Mouse (Mus musculus) large intestine, adult 2 months (tissue): ENCODE results near the gene Jagn1. TPM values are rescaled to one million over a fixed set of nuclear protein-coding genes. Genes with fewer than 3 reads are reported as not detected.
A peak's percentile ranks its signal among the peaks of the same experiment; 100 is the strongest.

ENCODE experiments used
- DNase-seq: peaks from one replicate; pipeline ENCODE4 v3.0.0-alpha.2; 2012; ENCODE audit warnings: low read depth, low spot score
- WGBS: fragments of 180-500 bp; shearing (Covaris S2); methylation state at CpG from one replicate; pipeline ENCODE4 v1.1.7; 2018; 5-methylcytosine and 5-hydroxymethylcytosine counted together
- polyA plus RNA-seq: library from polyadenylated mRNA; depleted of rRNA; stranded (reverse); fragments of >200 nt; gene quantifications from 2 replicates; pipeline ENCODE4 v1.2.3, GENCODE M21; 2012; rRNA removed

The Jagn1 gene
- polyA plus RNA-seq: 68.4 and 72.0 TPM in 2 replicates

- WGBS: under 1% methylated on average over 45 of the region's 45 CpGs
- peak; percentile 97 for DNase-seq
These were observed at the start of gene Jagn1 for GRCm38 (mm10) chr6:113442442-113443090. Jagn1 (plus strand) TSS chr6:113442569.

GRCm38 (mm10) chr6:113393951-113394350, 48.4 kb upstream of the Jagn1 start:
- 83% methylated on average over 6 of the region's 6 CpGs for WGBS
- no peak for DNase-seq

DNA sequence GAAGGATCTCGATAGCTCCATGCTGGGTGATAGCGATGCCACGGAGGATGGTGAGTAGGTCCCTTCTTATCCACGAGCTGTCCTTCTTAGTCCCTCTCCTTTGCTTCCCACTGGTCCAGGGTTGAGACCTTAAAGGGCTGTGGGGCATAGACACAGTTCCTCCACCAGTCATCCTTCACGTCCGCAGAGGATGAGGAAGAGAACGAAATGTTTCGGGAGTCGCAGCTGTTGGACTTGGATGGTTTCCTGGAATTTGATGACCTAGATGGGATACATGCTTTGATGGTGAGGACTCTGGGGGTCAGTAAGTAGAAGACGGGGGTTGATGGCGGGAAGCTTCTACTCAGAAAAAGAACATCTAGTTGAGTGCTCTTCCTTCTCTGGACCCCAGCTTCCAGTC, 47.6 kb upstream of the Jagn1 start:
- WGBS: 89% methylated on average over 11 of the region's 11 CpGs
- no peak for DNase-seq

DNA sequence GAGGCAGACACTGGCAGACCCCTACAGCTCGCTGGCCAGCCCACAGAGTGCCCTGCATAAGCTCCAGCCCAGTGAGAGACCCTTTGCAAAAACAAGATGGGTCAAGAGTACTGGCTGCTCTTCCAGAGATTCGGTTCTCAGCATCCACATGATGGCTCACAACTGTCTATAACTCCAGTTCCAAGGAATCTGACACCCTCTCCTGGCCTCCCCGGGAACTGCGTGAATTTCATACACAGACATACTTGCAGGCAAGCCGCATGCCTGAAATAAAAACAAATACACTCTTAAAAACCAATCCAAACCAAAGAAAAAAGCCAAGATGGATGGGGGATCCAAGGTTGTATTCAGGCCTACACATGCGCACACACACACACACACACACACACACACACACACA, 46.9 kb upstream of the Jagn1 start:
- WGBS: 91% methylated on average over 6 of the region's 6 CpGs
- DNase-seq: no peak

DNA sequence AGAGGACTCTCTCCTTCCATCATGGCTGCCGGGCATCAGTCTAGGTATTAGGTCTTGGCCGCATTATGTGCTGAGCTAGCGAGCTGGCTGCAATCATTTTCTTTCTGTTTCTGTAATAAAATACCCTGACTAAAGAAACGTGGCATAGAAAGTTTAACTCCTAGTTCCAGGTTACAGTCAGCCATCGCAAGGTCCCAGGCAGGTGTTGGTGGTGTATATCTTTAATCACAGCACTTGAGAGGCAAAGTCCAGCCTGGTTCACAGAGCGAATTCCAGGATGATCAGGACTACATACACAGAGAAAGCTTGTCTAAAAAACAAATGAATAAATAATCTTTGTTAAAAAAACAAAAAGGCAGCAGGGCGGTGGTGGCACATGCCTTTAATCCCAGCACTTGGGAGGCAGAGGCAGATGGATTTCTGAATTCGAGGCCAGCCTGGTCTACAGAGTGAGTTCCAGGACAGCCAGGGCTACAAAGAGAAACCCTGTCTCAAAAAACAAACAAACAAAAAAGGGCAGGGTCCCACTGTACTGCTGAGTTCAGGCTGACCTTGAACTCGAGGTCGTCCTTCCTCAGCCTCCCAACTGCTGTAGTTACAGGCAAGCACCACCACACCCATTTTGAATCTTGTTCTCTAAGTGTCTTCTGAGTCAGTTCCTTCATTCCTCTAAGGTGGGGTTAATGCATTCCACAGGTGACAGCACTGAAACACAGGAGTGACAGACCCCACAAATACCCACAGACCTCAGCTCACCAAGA, 45.9 kb upstream of the Jagn1 start:
- 53% methylated on average over 10 of the region's 10 CpGs for WGBS
- DNase-seq: no peak

GRCm38 (mm10) chr6:113402094-113402493, 40.3 kb upstream of the Jagn1 start:
- 94% methylated on average over 13 of the region's 13 CpGs for WGBS
- DNase-seq: no peak

DNA sequence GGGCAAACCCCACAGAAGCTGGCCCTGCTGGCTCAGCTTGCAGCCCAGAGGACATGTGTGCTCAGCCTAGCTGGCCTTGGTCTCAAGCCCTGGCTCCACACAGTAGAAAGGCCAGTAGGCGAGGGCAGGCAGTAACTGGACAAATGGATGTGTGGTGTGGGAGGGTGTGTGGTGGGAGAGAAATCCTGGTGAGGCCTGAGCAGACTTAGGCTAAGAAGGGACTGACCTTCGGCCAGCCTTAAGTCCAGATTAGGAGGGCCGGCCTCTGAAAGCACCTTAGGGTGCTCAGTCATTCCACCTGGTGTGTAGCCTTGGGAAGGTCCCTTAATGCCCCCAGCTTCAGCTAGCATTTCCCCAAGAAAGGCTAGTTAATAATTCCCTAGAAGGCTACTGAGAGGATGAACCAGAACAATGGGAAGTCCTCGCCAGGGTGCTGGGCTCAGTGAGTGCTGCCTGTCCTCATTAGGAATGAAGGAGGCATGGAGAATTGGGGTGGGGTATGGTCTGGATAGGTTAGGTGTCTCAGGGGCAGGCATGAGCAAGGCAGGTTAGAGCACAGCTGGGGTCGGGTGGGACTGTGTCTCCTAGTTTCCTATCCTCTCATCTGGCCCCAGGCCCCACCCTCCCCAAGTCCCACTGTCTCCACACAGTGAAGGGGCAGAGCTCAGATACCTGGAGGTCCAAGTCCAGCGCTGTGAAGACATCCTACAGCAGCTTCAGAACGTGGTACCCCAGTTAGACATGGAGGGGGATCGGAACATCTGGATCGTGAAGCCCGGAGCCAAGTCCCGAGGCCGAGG, 37.5 kb upstream of the Jagn1 start:
- DNase-seq: no peak
- 63% methylated on average over 12 of the region's 12 CpGs for WGBS

- 87% methylated on average over 6 of the region's 6 CpGs for WGBS
- DNase-seq: no peak
These were observed 36.9 kb upstream of the Jagn1 start for GRCm38 (mm10) chr6:113405483-113405882.

DNA sequence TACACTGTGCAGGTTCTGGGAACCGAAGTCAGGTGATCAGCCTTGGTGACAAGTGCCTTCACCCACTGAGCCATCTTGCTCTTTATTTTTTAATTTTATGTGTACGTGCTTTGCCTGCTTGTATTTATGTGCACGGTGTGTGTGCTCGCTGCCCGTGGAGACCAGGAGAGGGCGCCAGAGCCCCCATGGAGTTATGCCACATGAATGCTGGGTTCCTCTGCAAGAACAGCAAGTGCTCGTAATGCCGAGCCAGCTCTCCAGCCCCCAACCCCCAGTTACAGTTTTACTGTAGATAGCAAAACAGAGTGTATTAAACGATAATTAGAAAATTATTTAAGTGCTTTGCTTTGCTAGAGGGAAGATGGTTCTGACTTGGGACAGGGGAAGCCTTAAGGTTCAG, 35.7 kb upstream of the Jagn1 start:
- no peak for DNase-seq
- WGBS: 91% methylated on average over 9 of the region's 9 CpGs

GRCm38 (mm10) chr6:113410001-113410400, 32.4 kb upstream of the Jagn1 start:
- 62% methylated on average over 1 of the region's 1 CpGs for WGBS
- DNase-seq: no peak

DNA sequence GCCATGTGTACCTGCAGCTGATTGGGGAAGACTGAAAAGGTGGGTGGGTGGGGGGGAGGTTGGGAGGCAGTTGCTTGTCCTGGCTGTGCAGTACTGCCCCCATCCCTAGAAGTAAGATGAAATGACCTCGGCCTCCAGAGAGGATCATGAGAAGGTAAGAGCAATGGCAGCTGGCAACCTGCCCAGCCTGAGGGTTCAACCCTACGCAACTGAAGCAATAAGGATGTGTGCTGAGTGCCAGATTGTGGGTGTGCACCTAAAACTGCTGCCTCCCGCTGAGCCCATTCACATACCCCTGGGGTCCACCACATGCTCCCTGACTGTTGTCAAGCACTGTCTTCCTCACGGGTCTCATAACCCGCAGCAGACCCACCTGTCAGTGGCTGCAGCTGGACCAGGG, 26.0 kb upstream of the Jagn1 start:
- DNase-seq: peak; percentile 64
- WGBS: 33% methylated on average over 5 of the region's 5 CpGs

DNA sequence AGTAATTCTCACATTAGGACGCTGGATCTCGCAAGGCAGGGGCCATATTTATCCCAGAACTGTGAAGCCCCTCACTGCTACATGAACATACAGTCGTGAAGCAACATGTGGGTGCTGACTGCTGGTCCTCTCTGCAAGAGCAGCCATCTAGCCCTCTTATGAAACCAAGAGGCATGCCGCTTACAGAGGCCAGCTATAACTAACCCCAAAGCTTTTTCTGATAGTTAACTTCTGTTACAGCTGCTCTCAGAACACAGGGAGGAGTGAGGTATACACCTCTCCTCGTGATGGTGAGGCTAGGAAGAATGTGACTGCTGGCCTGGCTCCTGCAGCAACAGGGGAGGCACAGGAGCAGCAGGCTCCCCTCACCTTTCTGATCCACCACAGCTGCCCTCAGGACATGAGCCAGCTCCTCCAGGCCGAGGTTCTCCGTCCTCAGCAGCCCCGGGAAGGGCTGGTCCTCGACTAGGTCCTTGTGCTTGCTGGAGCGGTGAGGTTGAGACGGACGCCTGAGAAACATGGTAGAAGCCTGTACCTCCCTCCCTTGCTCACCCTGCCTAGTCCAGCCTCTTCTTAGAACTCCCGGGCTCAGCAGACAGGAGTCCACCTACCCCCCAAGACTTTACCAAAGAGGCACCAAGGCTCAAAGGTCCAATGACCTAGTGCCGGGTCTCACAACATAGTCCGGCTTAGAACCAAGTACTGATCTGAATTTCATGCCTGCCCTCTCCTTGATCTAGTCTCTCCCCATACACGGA, 23.7 kb upstream of the Jagn1 start:
- 8% methylated on average over 16 of the region's 16 CpGs for WGBS
- no peak for DNase-seq

- under 1% methylated on average over 25 of the region's 25 CpGs for WGBS
- peak; percentile 100 for DNase-seq
These were observed 23.2 kb upstream of the Jagn1 start, which contains the start of gene Rpusd3 for GRCm38 (mm10) chr6:113419199-113419587. Rpusd3 (minus strand) TSS chr6:113419340.

DNA sequence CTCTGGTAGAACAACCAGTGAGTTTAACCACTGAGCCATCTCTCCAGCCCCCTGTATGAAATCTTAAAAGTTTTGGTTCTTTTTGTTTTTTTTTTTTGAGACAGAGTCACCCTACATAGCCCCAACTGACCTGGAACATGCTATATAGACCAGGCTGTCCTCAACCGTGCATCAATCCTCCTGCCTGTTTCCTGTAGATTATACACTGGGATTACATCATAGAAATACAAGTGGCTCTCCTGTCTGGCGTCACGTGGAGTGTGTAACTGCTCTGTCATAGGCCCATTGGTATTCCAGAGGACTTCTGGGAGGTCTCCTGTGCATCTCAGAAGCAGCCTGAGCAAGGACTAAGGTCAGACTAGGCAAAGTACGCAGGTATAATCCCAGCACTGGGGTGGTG, 19.4 kb upstream of the Jagn1 start:
- 63% methylated on average over 4 of the region's 4 CpGs for WGBS
- DNase-seq: no peak

- no peak for DNase-seq
- 80% methylated on average over 7 of the region's 7 CpGs for WGBS
These were observed 18.2 kb upstream of the Jagn1 start for GRCm38 (mm10) chr6:113424187-113424586.

DNA sequence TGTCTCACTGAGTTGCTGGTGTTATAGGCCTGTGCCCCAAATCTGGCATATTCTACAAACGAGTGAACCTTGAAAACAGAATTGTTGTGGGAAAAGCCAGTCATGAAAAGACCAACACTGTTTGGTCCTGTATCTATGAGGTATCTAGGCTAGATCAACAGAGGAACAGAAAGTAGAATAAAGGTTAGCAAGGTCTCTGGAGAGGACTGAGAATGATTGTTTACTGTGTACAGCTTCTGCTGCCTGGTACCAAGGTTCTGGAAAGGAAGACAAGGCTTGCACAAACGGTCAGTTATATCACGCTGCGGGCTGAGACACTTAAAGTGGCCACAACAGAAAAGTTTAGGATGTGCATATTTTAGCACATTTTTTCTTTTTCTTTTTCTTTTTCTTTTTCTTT, 15.7 kb upstream of the Jagn1 start:
- no peak for DNase-seq
- 87% methylated on average over 4 of the region's 4 CpGs for WGBS

- no peak for DNase-seq
- WGBS: 40% methylated on average over 3 of the region's 3 CpGs
These were observed 15.0 kb upstream of the Jagn1 start for GRCm38 (mm10) chr6:113427397-113427796.

DNA sequence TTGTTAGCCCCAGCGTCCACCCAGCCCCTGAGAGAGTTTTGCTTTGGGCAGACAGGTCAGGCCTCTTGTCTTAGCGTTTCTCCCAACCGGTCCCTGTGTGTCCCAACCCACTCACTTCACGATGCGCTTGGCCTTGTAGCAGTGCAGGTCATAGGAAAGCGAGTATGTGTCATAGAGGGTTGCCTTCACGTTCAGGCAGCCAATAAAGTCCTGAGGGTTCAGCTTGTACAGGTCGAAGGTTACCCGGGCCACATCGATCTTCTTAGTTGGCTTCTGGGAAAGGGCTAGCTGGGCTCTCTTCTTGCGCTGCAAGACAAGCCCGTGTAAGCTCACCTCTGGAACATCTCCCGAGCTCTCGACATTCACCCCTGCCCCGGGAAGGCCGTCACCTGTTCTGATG, 14.4 kb upstream of the Jagn1 start:
- WGBS: 89% methylated on average over 16 of the region's 16 CpGs
- DNase-seq: no peak

DNA sequence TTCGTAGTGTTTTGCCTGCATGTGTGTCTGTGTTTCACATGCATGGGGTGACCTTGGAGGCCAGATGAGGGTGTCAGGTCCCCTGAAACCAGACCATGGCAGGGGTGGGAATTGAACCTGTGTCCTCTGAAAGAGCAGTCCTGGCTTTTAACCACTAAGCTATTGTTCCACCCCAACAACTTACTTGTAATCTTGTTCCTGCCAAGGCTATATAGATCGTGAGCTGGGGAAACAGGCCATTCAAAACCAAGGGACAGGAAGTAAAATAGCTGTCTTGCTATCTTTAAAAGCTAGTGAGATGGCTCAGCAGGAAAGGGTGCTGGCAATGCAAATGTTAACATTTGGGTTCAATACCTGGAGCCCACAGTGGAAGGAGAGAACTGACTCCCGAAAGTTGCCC, 12.4 kb upstream of the Jagn1 start:
- no peak for DNase-seq

DNA sequence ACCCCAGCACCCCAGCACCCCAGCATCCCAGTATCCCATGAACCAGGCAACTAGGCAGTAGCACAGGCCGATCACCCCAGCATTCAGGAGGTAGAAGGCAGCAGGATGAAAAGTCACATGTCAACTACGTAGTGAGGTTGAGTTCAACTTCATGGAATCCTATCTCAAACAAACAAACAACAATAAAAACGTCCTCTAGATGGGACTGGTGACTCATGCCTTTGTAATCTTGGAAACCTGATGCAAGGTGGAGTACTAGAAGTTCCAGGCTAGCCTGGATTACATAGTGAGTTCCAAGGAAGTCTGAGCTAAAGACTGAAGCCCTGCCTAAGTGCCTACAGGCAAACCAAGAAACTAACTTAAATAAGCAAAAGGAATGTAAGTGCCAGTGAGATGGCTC, 11.5 kb upstream of the Jagn1 start:
- DNase-seq: peak; percentile 28
- WGBS: 30% methylated on average over 3 of the region's 3 CpGs

More for the DNA sequence above, 12.4 kb upstream of the Jagn1 start:
- 66% methylated on average over 3 of the region's 3 CpGs for WGBS
